In the genomic region with DNA sequence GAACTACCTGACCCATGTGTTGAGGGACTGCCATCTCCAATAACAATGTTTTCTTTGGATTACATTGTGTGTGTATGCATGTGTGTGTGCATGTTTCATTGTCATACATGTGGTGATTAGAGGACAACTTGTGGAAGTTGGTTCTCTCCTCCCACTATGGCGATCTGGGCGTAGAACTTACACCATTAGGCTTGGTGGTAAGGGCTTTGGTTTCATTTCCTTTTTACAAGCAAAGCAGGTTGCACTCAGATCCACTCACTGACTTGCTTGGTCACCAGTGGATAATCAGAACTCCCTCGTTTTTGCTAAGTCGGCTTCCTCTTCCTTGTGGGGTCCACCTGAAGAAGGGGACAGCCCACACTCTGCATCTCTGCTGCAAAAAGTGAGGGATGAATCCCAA, we compare ENCODE assay signal across 24 mouse cellular contexts.
DNase-seq lines count a peak whose midpoint lies in the region; ATAC-seq lines count a peak whose summit lies in the region.
"Had no signal": no experiment of that assay in that cellular context is flagged by ENCODE, and none has a peak within 500 bp of the region (broad histone marks: within the 10 kb centered on the region; RNA-seq: fewer than 3 reads in every experiment).

No protein-coding gene starts in this region.

- H3K9ac ChIP-seq in kidney, embryonic 15.5 days = no peak overlapping the region
- no peak overlapping the region for H3K9ac ChIP-seq in kidney, embryonic 16.5 days (replicated peaks; ENCODE audit: low read length)
- H3K9ac ChIP-seq: forebrain, embryonic 12.5 days; limb, embryonic 12.5 days; liver, embryonic 15.5 days; neural tube, embryonic 13.5 days had no signal

- no peak overlapping the region for H3K4me2 ChIP-seq in kidney, embryonic 15.5 days
- no peak overlapping the region for H3K4me2 ChIP-seq in kidney, embryonic 16.5 days (replicated peaks; ENCODE audit: low read depth, low read length)
- H3K4me2 ChIP-seq: forebrain, embryonic 12.5 days; limb, embryonic 12.5 days; liver, embryonic 15.5 days; midbrain, embryonic 11.5 days; neural tube, embryonic 13.5 days had no signal

- DNase-seq in A20 (ENCODE audit: low read depth, low spot score) = peak; percentile 61
- DNase-seq in B cell, adult 2 months = peak; percentile 21 to 25
- DNase-seq in gastrocnemius, adult 8-10 months (ENCODE audit: low spot score in 2 of 2) = no peak
- no peak for DNase-seq in frontal cortex, postnatal 36 days (ENCODE audit: low spot score in 2 of 2)
- DNase-seq: cerebellum, adult 9-10 months; cerebellum, postnatal 36 days; gastrocnemius, postnatal 36 days; heart, postnatal 14 days; kidney, adult 8-10 months; kidney, postnatal 14 days; layer of hippocampus, adult 9-11 months; thymus, postnatal 14 days had no signal

- no peaks in the 10 kb centered on the region for H3K9me3 ChIP-seq in kidney, embryonic 15.5 days (replicated peaks)
- H3K9me3 ChIP-seq in kidney, embryonic 16.5 days (ENCODE audit: low read length) = no peaks in the 10 kb centered on the region
- H3K9me3 ChIP-seq: forebrain, embryonic 12.5 days; limb, embryonic 12.5 days; liver, embryonic 15.5 days; neural tube, embryonic 13.5 days had no signal

- H3K27ac ChIP-seq in kidney, embryonic 15.5 days = 0 out of 2 replicates have a peak overlapping the region, but pooled peaks have one; percentile 46
- no peak overlapping the region for H3K27ac ChIP-seq in kidney, embryonic 16.5 days (ENCODE audit: low read length)
- H3K27ac ChIP-seq: limb, embryonic 12.5 days; liver, embryonic 15.5 days; macrophage had no signal

- no peak overlapping the region for H3K4me3 ChIP-seq in kidney, embryonic 15.5 days (replicated peaks)
- no peak overlapping the region for H3K4me3 ChIP-seq in kidney, embryonic 16.5 days (ENCODE audit: low read length)
- H3K4me3 ChIP-seq: erythroblast, embryonic 14.5 days; forebrain, embryonic 12.5 days; limb, embryonic 12.5 days; liver, embryonic 15.5 days; neural tube, embryonic 13.5 days had no signal

- ATAC-seq in kidney, embryonic 15.5 days (replicated peaks; ENCODE audit: low FRiP score) = no peak
- no peak for ATAC-seq in kidney, embryonic 16.5 days (ENCODE audit: low FRiP score, low TSS enrichment)
- ATAC-seq in megakaryocyte progenitor cell, adult 5-6 weeks (replicated peaks; ENCODE audit: poor library complexity) = peak; percentile 55; the same call in 1 of the 2 replicates
- ATAC-seq: intestine, embryonic 16.5 days; Patski had no signal

- WGBS in kidney, embryonic 15.5 days = 34% methylated on average over 4 of the region's 4 CpGs
- WGBS in kidney, embryonic 16.5 days = 36% methylated on average over 4 of the region's 4 CpGs

- no peaks in the 10 kb centered on the region for H3K27me3 ChIP-seq in kidney, embryonic 15.5 days
- no peaks in the 10 kb centered on the region for H3K27me3 ChIP-seq in kidney, embryonic 16.5 days (ENCODE audit: insufficient read depth, low read length)
- H3K27me3 ChIP-seq: forebrain, embryonic 12.5 days; limb, embryonic 12.5 days; liver, embryonic 15.5 days; neural tube, embryonic 13.5 days; Patski had no signal

- no peaks in the 10 kb centered on the region for H3K36me3 ChIP-seq in kidney, embryonic 15.5 days
- no peaks in the 10 kb centered on the region for H3K36me3 ChIP-seq in kidney, embryonic 16.5 days (ENCODE audit: insufficient read depth, low read length)
- H3K36me3 ChIP-seq: forebrain, embryonic 12.5 days; limb, embryonic 12.5 days; liver, embryonic 15.5 days; neural tube, embryonic 13.5 days had no signal

- H3K4me1 ChIP-seq in kidney, embryonic 15.5 days = peaks cover 46% of the 10 kb centered on the region
- H3K4me1 ChIP-seq in kidney, embryonic 16.5 days (ENCODE audit: insufficient read depth, low read length) = peaks cover 32% of the 10 kb centered on the region

Comparison
In these comparisons a context has a peak if more than half of its experiments do, and no peak if none do; other contexts are left out.
1. DNase-seq: peak in A20 (single experiment) and B cell, adult 2 months (2 of 2); none in gastrocnemius, adult 8-10 months (0 of 2) and frontal cortex, postnatal 36 days (0 of 2).